Mouse (Mus musculus): ENCODE measurements at regions not wholly inside any gene's neighbourhood (a gene's known extent, or its start where the extent isn't known, plus 50 kb on each side); places are given as distances from the start of the nearest gene placed in this dataset.

GRCm38 (mm10) chr17:88910144-88910543, 118.4 kb upstream of the Lhcgr start:
- no peak for DNase-seq (ENCODE audit: low spot score)

GRCm38 (mm10) chr17:88901742-88902141, 110.0 kb upstream of the Lhcgr start:
- no peak for DNase-seq (ENCODE audit: low spot score)

- DNase-seq (ENCODE audit: low spot score) = no peak
Observed at GRCm38 (mm10) chr17:88900904-88901303, 109.1 kb upstream of the Lhcgr start.

- DNase-seq (ENCODE audit: low spot score) = no peak
Observed at GRCm38 (mm10) chr17:88898705-88899668, 107.2 kb upstream of the Lhcgr start.

GRCm38 (mm10) chr17:88893451-88893850, 101.7 kb upstream of the Lhcgr start:
- DNase-seq (ENCODE audit: low spot score) = no peak

- no peak for DNase-seq (ENCODE audit: low spot score)
Observed at GRCm38 (mm10) chr17:88885526-88885925, 93.7 kb upstream of the Lhcgr start.

GRCm38 (mm10) chr17:88879736-88880135, 87.9 kb upstream of the Lhcgr start:
- no peak for DNase-seq (ENCODE audit: low spot score)

GRCm38 (mm10) chr17:88870342-88870985, 78.7 kb upstream of the Lhcgr start:
- no peak for DNase-seq (ENCODE audit: low spot score)

GRCm38 (mm10) chr17:88864631-88865030, 72.8 kb upstream of the Lhcgr start:
- DNase-seq (ENCODE audit: low spot score) = no peak

GRCm38 (mm10) chr17:88864214-88864613, 72.4 kb upstream of the Lhcgr start:
- no peak for DNase-seq (ENCODE audit: low spot score)

GRCm38 (mm10) chr17:88861128-88861527, 69.3 kb upstream of the Lhcgr start:
- DNase-seq (ENCODE audit: low spot score) = no peak

GRCm38 (mm10) chr17:88860576-88860975, 68.8 kb upstream of the Lhcgr start:
- no peak for DNase-seq (ENCODE audit: low spot score)

- peak; percentile 8 for DNase-seq (ENCODE audit: low spot score)
Observed at GRCm38 (mm10) chr17:88858666-88859065, 66.9 kb upstream of the Lhcgr start.

- DNase-seq (ENCODE audit: low spot score) = no peak
Observed at GRCm38 (mm10) chr17:88847255-88847654, 55.5 kb upstream of the Lhcgr start.

GRCm38 (mm10) chr17:88845278-88845677, 53.5 kb upstream of the Lhcgr start:
- no peak for DNase-seq (ENCODE audit: low spot score)

Data from lung, postnatal 25 days (tissue).